Mouse (Mus musculus): ENCODE results near the gene Myb.

DNA sequence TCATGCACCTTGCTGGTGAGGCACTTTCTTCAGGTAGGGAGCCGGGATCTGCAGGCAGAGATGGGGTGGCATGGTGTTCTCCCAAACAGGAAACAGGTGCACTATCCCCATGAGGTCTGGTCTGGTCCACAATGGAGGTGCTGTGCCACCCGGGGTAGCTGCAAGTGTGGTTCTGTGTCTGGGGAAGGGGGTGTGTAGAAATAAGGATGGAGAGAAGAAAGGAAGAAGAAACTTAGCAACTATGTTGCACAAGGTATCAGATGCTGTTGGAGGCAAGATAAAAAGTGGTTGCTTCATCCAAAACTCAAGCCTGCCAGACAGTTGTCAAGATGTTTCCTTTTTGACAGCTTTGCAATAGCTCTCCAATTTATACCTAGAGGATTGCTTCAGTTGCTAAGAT lies 14.5 kb downstream of the Myb start:
- TF ChIP-seq CTCF (IDR thresholded peaks at IDR 0.05; ENCODE audit: low read depth), result no peak
- no peak for TF ChIP-seq EP300 (IDR thresholded peaks at IDR 0.05; ENCODE audit: low read depth)
